Mouse (Mus musculus): Measurements from ENCODE around the gene Lrrc38. TPM values are rescaled to one million over a fixed set of nuclear protein-coding genes. Genes with fewer than 3 reads are reported as not detected.
A peak's percentile ranks its signal among the peaks of the same experiment; 100 is the strongest.

Lrrc38 gene
- 0.14 and 0.41 TPM in 2 replicates for polyA plus RNA-seq (2015; fragmentation: Nextera tagmentation; extraction: Ambion mirVana)

DNA sequence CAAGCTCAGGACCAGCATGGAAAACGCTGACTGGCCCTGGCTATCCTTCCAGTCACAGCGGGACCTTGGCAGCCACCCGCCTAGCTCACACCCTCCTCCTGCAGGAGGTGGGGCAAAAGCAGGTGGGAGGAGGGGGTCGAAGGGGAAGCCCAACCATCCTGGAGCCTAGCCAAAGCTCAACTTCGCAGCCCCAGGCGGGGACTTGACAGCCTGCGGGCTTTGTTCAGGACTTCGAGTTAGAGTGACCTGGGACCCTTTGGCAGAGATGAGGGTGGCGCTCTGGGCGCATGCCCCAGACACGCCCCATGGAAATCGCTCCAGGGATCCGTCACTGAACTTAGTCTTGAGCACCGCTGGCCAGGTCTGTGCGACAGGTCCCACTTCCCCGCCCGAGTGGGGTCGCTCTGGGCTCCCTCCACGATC, at the start of gene Lrrc38:
Lrrc38 (plus strand) TSS at position 274 of the 423 bp plus-strand sequence.
- under 1% methylated on average over 19 of the region's 19 CpGs for WGBS
- peaks cover 6% of the 10 kb centered on the region; the same call in 1 of the 2 replicates for H3K4me1 ChIP-seq (ENCODE audit: control insufficient read depth, insufficient read depth, low read length)
- peak within 1 kb of the TSS; percentile 49 for H3K9ac ChIP-seq (ENCODE audit: low read length)
- H3K4me2 ChIP-seq (ENCODE audit: low read depth, low read length) = peak within 1 kb of the TSS; percentile 89
- no peak within 1 kb of the TSS for H3K27ac ChIP-seq (ENCODE audit: low read length)
- H3K36me3 ChIP-seq (ENCODE audit: control insufficient read depth, insufficient read depth) = no peaks in the 10 kb centered on the region
- peak within 1 kb of the TSS; percentile 59 for H3K4me3 ChIP-seq (ENCODE audit: low read length)
- no peaks in the 10 kb centered on the region for H3K9me3 ChIP-seq (replicated peaks; ENCODE audit: control insufficient read depth, low read length)
- H3K27me3 ChIP-seq (ENCODE audit: control insufficient read depth, insufficient read depth, low read length) = peaks cover 44% of the 10 kb centered on the region
- peak; percentile 47 for ATAC-seq (replicated peaks; ENCODE audit: extremely low read depth, insufficient read depth, low FRiP score)

DNA sequence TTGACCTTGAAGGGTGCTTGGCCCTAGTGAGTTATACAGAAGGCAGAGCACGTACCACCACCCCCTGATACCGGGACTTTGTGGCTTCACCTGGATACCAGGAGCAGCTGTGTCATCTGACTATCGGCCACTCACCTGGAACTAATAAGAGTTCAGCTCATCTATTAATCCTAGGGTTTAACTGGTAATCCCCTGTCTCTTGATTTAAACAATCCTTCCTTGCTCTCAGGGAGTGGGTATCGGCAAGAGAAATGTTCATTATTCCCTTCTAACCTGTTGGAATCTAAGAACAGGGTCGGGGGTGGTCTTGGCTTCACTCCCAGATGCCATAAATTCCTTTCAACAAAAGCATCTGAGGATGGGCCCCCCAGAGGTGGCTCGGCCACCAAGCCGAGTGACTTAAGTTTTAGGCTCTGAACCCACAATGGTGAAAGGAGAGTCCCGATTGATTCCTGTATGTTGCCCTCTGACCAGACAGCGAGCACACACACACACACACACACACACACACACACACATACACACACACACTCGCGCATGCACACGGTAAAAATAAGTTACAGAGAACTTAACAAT, 49.4 kb upstream of the Lrrc38 start:
- no peak for ATAC-seq (replicated peaks; ENCODE audit: extremely low read depth, insufficient read depth, low FRiP score)
- 8% methylated on average over 12 of the region's 12 CpGs for WGBS

DNA sequence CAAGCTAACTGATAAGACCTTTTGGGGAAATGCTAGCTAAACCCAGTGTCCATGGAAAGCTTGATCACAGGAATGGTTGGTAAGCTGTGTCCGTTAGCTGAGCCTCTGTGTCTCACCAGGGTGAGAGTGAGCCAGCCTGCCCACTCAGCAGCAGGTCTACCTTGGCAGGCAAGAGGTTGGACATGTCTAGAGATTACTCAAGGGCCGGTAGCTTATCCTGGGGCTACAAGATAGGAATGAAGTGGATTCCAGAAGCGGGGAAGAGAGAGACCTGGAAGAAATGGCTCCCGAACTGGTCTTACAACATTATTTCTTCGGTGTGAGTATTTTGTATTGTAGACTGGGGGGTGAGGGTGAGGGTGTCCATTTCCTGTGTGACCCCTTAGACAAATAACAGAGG, 48.5 kb upstream of the Lrrc38 start:
- WGBS = 43% methylated on average over 5 of the region's 5 CpGs
- H3K27ac ChIP-seq (ENCODE audit: low read length) = no peak overlapping the region
- H3K36me3 ChIP-seq (ENCODE audit: control insufficient read depth, insufficient read depth) = no peaks in the 10 kb centered on the region
- H3K9ac ChIP-seq (ENCODE audit: low read length) = no peak overlapping the region
- peaks cover 10% of the 10 kb centered on the region; the same call in 1 of the 2 replicates for H3K27me3 ChIP-seq (ENCODE audit: control insufficient read depth, insufficient read depth, low read length)
- no peaks in the 10 kb centered on the region for H3K9me3 ChIP-seq (replicated peaks; ENCODE audit: control insufficient read depth, low read length)
- H3K4me3 ChIP-seq (ENCODE audit: low read length) = no peak overlapping the region
- no peak for ATAC-seq (replicated peaks; ENCODE audit: extremely low read depth, insufficient read depth, low FRiP score)
- no peak overlapping the region for H3K4me2 ChIP-seq (ENCODE audit: low read depth, low read length)
- peaks cover 13% of the 10 kb centered on the region for H3K4me1 ChIP-seq (ENCODE audit: control insufficient read depth, insufficient read depth, low read length)

More for the DNA sequence above, 49.4 kb upstream of the Lrrc38 start:
- Histone ChIP-seq H3K4me2 (ENCODE audit: low read depth, low read length) (peak overlapping the region; percentile 66), H3K9ac (ENCODE audit: low read length) (no peak overlapping the region; the same call in 1 of the 2 replicates), H3K27me3 (ENCODE audit: control insufficient read depth, insufficient read depth, low read length) (peaks cover 10% of the 10 kb centered on the region; the same call in 1 of the 2 replicates), H3K27ac (ENCODE audit: low read length) (no peak overlapping the region), H3K4me1 (ENCODE audit: control insufficient read depth, insufficient read depth, low read length) (peaks cover 20% of the 10 kb centered on the region), H3K36me3 (ENCODE audit: control insufficient read depth, insufficient read depth) (no peaks in the 10 kb centered on the region), H3K9me3 (replicated peaks; ENCODE audit: control insufficient read depth, low read length) (no peaks in the 10 kb centered on the region), H3K4me3 (ENCODE audit: low read length) (peak overlapping the region; percentile 51)

DNA sequence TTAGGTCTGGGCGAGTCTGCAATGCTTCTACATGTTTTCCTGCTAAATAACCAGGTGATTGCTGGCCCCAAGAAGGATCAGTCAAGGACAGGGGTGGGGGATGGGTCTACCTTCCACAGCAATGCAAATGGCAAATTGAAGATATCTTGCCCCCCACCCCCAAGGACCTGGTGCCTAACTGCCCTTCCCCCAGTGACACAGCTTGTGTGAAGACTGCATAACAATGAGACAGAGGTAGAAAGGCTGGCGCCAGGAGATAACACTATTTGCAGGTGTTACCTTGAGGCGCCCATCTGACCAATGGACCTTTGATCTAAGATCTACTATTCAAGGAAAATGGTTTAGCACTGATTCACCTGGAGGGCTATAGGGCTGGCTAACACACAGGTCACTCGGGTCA, 47.7 kb upstream of the Lrrc38 start:
- H3K36me3 ChIP-seq (ENCODE audit: control insufficient read depth, insufficient read depth) = no peaks in the 10 kb centered on the region
- no peak overlapping the region for H3K4me2 ChIP-seq (ENCODE audit: low read depth, low read length)
- H3K9me3 ChIP-seq (replicated peaks; ENCODE audit: control insufficient read depth, low read length) = no peaks in the 10 kb centered on the region
- H3K27me3 ChIP-seq (ENCODE audit: control insufficient read depth, insufficient read depth, low read length) = peaks cover 10% of the 10 kb centered on the region; the same call in 1 of the 2 replicates
- WGBS = 50% methylated on average over 4 of the region's 4 CpGs
- H3K4me1 ChIP-seq (ENCODE audit: control insufficient read depth, insufficient read depth, low read length) = peaks cover 6% of the 10 kb centered on the region
- H3K27ac ChIP-seq (ENCODE audit: low read length) = no peak overlapping the region
- no peak overlapping the region for H3K4me3 ChIP-seq (ENCODE audit: low read length)
- H3K9ac ChIP-seq (ENCODE audit: low read length) = no peak overlapping the region
- no peak for ATAC-seq (replicated peaks; ENCODE audit: extremely low read depth, insufficient read depth, low FRiP score)

DNA sequence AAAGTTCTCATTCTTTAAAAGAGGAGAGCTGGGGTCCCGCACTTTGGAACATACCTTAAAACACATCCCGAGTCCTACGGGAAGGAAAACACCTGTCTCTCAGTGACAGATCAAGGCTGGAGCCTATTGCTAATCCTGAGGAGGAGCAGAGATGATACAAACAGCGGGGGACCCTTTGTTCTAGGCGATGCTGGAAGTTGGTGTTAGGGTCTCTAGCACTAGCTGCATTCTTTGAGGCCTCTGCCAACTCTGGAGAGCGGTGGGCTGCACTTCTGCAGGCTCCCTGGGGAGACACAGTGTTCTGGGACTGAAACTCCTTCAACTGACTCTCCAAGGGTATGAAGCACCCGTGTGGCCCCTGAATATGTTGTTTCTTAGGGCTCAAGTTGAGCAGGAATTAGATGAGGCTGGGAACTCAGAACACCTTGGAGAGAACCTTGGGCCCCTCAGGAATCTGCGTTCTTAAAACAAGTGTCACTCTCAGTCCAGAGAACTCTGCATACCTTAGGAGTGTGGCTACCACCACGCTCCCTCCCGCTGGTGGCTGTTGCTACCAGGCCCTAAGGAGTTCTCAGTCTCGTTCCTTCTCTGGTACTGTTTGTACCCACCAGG, 47.2 kb upstream of the Lrrc38 start:
- no peak overlapping the region for H3K4me2 ChIP-seq (ENCODE audit: low read depth, low read length)
- H3K4me3 ChIP-seq (ENCODE audit: low read length) = no peak overlapping the region
- no peak overlapping the region for H3K9ac ChIP-seq (ENCODE audit: low read length)
- peaks cover 5% of the 10 kb centered on the region for H3K4me1 ChIP-seq (ENCODE audit: control insufficient read depth, insufficient read depth, low read length)
- H3K27me3 ChIP-seq (ENCODE audit: control insufficient read depth, insufficient read depth, low read length) = peaks cover 10% of the 10 kb centered on the region; the same call in 1 of the 2 replicates
- H3K36me3 ChIP-seq (ENCODE audit: control insufficient read depth, insufficient read depth) = no peaks in the 10 kb centered on the region
- ATAC-seq (replicated peaks; ENCODE audit: extremely low read depth, insufficient read depth, low FRiP score) = no peak
- 44% methylated on average over 11 of the region's 11 CpGs for WGBS
- no peaks in the 10 kb centered on the region for H3K9me3 ChIP-seq (replicated peaks; ENCODE audit: control insufficient read depth, low read length)
- no peak overlapping the region for H3K27ac ChIP-seq (ENCODE audit: low read length)

DNA sequence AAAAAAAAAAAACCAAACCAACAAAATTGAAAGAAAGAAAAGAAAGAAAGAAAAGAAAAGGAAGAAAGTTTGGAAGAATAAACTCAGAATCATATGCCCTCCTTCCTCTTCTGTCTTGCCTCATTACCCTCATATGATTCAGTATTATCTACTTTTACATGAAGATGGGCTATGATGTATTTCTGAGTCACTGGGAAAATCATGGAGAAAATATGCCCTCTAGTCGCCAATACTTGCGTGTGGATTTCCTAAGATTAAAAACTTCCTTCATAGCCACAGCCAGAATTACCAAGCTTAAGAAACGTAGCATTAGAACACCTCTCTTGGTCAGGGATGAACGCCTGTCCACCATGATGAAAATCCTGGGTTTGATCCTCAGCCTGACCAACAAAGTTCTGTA, 44.5 kb upstream of the Lrrc38 start:
- Histone ChIP-seq H3K27me3 (ENCODE audit: control insufficient read depth, insufficient read depth, low read length) (peaks cover 5% of the 10 kb centered on the region; the same call in 1 of the 2 replicates), H3K9me3 (replicated peaks; ENCODE audit: control insufficient read depth, low read length) (no peaks in the 10 kb centered on the region), H3K27ac (ENCODE audit: low read length) (no peak overlapping the region), H3K4me3 (ENCODE audit: low read length) (no peak overlapping the region), H3K9ac (ENCODE audit: low read length) (no peak overlapping the region), H3K4me2 (ENCODE audit: low read depth, low read length) (no peak overlapping the region), H3K4me1 (ENCODE audit: control insufficient read depth, insufficient read depth, low read length) (peaks cover under 1% of the 10 kb centered on the region), H3K36me3 (ENCODE audit: control insufficient read depth, insufficient read depth) (no peaks in the 10 kb centered on the region)
- 87% methylated on average over 4 of the region's 4 CpGs for WGBS
- no peak for ATAC-seq (replicated peaks; ENCODE audit: extremely low read depth, insufficient read depth, low FRiP score)

DNA sequence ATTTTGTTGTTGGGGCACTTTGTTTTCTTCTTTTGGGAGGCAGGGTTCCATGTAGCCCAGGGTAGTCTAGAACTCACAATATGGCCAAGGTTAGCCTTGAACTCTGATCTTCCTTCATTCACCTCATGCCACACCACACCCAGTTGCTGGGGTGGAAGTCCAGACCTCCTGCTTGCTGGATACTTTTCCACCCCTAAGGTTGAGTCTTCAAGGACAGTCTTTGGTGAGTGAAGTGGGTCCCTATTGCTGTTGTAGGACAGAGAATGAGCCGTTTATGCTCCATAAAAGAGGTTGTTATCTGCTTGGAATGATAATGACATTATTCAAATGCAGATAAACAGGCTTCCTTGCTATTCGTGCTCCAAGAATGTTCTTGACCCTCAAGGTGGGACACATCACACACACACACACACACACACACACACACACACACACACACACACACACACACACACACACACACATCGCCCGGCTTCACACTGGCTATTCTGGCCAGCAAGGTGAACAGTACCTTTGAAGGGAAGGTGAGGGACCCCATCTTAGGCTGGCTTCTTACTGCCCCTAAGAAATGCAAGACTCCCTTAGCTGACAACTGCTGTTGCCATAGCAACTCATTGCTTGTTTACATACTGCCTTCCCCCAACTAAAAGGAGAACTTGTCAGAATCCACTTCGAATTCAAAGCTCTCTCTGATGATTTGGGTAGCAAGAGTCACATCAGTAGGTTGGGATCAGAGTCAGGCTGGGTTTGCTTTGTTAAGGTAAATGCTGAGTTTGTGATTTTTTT, 43.4 kb upstream of the Lrrc38 start:
- Histone ChIP-seq H3K4me1 (ENCODE audit: control insufficient read depth, insufficient read depth, low read length) (no peaks in the 10 kb centered on the region), H3K27me3 (ENCODE audit: control insufficient read depth, insufficient read depth, low read length) (0 out of 2 replicates have a peak, but pooled peaks cover 2% of the 10 kb centered on the region), H3K4me3 (ENCODE audit: low read length) (no peak overlapping the region), H3K9ac (ENCODE audit: low read length) (no peak overlapping the region), H3K9me3 (replicated peaks; ENCODE audit: control insufficient read depth, low read length) (no peaks in the 10 kb centered on the region), H3K27ac (ENCODE audit: low read length) (no peak overlapping the region), H3K36me3 (ENCODE audit: control insufficient read depth, insufficient read depth) (no peaks in the 10 kb centered on the region), H3K4me2 (ENCODE audit: low read depth, low read length) (no peak overlapping the region)
- 48% methylated on average over 5 of the region's 5 CpGs for WGBS
- no peak for ATAC-seq (replicated peaks; ENCODE audit: extremely low read depth, insufficient read depth, low FRiP score)

DNA sequence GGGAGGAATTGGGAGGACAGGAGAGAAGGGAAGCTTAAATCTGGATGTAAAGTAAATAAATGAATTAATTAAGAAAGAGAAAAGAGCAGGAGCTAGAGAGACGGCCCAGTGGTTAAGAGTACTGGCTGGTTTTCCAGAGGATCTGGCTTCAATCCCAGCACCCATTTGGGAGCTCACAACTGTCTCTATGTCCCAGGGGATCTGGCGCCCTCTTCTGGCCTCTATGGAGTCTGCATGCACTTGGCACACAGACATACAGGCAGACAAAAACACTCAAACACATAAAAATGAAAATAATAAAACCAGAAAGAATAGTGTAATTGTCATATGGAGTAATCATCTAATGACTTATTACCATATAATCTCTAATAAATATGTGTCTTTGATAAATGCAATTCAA, 38.2 kb upstream of the Lrrc38 start:
- WGBS = 49% methylated on average over 2 of the region's 2 CpGs

DNA sequence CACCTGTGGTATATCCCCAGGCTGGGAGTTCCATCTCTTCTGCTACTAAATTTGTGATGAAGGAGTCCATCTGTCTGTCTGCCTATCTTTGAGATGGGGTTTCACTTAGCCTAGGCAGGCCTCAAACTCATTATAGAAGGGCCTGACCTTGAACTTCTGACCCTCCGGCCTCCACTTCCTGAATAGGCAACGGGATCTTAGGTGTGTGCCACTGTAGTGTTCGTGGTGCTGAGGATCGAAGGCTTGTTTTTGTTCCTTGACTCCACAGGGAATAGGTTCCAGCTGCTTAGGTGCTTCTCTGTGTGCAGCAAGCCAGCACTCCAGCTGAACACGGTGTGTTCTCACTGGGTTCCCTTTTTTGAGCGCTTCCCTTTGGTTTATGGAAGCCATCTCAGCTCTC, 36.3 kb upstream of the Lrrc38 start:
- H3K27me3 ChIP-seq (ENCODE audit: control insufficient read depth, insufficient read depth, low read length) = no peaks in the 10 kb centered on the region
- no peak overlapping the region for H3K9ac ChIP-seq (ENCODE audit: low read length)
- WGBS = 74% methylated on average over 6 of the region's 6 CpGs
- H3K27ac ChIP-seq (ENCODE audit: low read length) = no peak overlapping the region
- H3K36me3 ChIP-seq (ENCODE audit: control insufficient read depth, insufficient read depth) = no peaks in the 10 kb centered on the region
- no peak overlapping the region for H3K4me2 ChIP-seq (ENCODE audit: low read depth, low read length)
- no peaks in the 10 kb centered on the region for H3K9me3 ChIP-seq (replicated peaks; ENCODE audit: control insufficient read depth, low read length)
- no peak for ATAC-seq (replicated peaks; ENCODE audit: extremely low read depth, insufficient read depth, low FRiP score)
- H3K4me1 ChIP-seq (ENCODE audit: control insufficient read depth, insufficient read depth, low read length) = no peaks in the 10 kb centered on the region
- no peak overlapping the region for H3K4me3 ChIP-seq (ENCODE audit: low read length)

More for the DNA sequence above, 38.2 kb upstream of the Lrrc38 start:
- no peak overlapping the region for H3K4me3 ChIP-seq (ENCODE audit: low read length)
- ATAC-seq (replicated peaks; ENCODE audit: extremely low read depth, insufficient read depth, low FRiP score) = no peak
- H3K9me3 ChIP-seq (replicated peaks; ENCODE audit: control insufficient read depth, low read length) = no peaks in the 10 kb centered on the region
- H3K4me1 ChIP-seq (ENCODE audit: control insufficient read depth, insufficient read depth, low read length) = no peaks in the 10 kb centered on the region
- no peaks in the 10 kb centered on the region for H3K27me3 ChIP-seq (ENCODE audit: control insufficient read depth, insufficient read depth, low read length)
- H3K4me2 ChIP-seq (ENCODE audit: low read depth, low read length) = no peak overlapping the region
- H3K36me3 ChIP-seq (ENCODE audit: control insufficient read depth, insufficient read depth) = no peaks in the 10 kb centered on the region
- no peak overlapping the region for H3K9ac ChIP-seq (ENCODE audit: low read length)
- no peak overlapping the region for H3K27ac ChIP-seq (ENCODE audit: low read length)

Measured in heart, embryonic 16.5 days (tissue).